In the genomic region with DNA sequence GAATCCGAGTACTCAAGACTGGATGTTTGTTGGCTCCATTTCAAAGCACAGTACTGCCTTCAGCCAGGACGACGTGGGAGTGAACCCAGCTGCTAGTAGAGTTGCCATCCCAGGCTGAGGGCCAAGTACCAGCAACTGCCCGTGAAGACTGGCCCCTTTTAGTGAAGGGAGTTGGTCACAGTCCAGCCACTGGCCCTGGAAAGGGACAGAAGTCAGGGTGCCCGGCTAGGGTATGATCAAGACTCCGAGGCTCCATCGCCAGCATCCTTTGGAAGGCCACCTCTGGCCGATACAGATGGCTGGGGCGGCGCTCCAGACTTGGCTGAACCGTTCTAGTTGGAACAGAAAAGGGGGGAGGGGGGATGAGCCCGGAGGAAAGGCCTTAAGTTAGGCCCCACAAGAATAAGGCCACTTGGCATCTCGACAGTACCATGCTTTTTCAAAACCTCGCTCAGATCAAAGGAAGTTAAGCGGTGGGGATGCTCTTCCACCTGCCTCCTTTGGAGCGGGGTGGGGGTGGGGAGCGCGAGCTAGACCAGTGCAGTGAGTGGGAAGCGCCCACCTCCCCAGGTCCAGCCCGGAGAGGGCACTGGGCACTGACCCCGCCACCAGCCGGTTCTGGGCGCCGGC, we compare ENCODE assay signal across 8 mouse cellular contexts. TPM values are rescaled to one million over a fixed set of nuclear protein-coding genes. Genes with fewer than 3 reads are reported as not detected.
DNase-seq lines count a peak whose midpoint lies in the region; ATAC-seq and TF ChIP-seq lines count a peak whose summit lies in the region.

No protein-coding gene starts in this region.

- dilution Hi-C loops in CH12.LX (cut with MboI; ENCODE audit: extremely low pct_ligation_motif_present, extremely low pct_unique_long_range_greater_than_20kb, low sequenced_read_pairs): no loop called here

- DNase-seq in CH12.LX (ENCODE audit: extremely low read depth): peak; percentile 35
- peak; percentile 71 for DNase-seq in adrenal gland, postnatal 10 days
- DNase-seq in heart, adult 8-10 months (ENCODE audit: low spot score): peak; percentile 37
- DNase-seq in kidney, adult 8-10 months: peak; percentile 60 to 76
- peak; percentile 31 for DNase-seq in thymus, postnatal 4 days

- H3K4me3 ChIP-seq in CH12.LX (replicated peaks in 1 of 3; ENCODE audit: low read depth in 2 of 3, low read length in 2 of 3, poor library complexity in 1 of 3) (peak overlapping the region; percentile 53 to 94 (median 89)), myocyte (peak overlapping the region; percentile 64)
- peak overlapping the region; percentile 98 for H3K4me3 ChIP-seq in embryonic facial prominence, embryonic 13.5 days
- H3K4me3 ChIP-seq in limb, embryonic 12.5 days (replicated peaks): peak overlapping the region; percentile 100

- no peaks in the 10 kb centered on the region for H3K27me3 ChIP-seq in CH12.LX (replicated peaks)
- H3K27me3 ChIP-seq in embryonic facial prominence, embryonic 13.5 days: no peaks in the 10 kb centered on the region
- H3K27me3 ChIP-seq in limb, embryonic 12.5 days: no peaks in the 10 kb centered on the region
- H3K27me3 ChIP-seq in myocyte (ENCODE audit: control insufficient read depth, insufficient read depth, insufficient read length): no peaks in the 10 kb centered on the region

- peak overlapping the region; percentile 74 for H3K4me2 ChIP-seq in CH12.LX (ENCODE audit: insufficient read depth, low read depth, poor library complexity, severe bottlenecking)
- peak overlapping the region; percentile 79 for H3K4me2 ChIP-seq in embryonic facial prominence, embryonic 13.5 days
- H3K4me2 ChIP-seq in limb, embryonic 12.5 days: peak overlapping the region; percentile 92
- peak overlapping the region; percentile 83 for H3K4me2 ChIP-seq in myocyte (ENCODE audit: low read depth)

- peak overlapping the region; percentile 92 for H3ac ChIP-seq in myocyte (ENCODE audit: control insufficient read depth, insufficient read length)

- TF ChIP-seq EP300 in CH12.LX (IDR thresholded peaks at IDR 0.05; ENCODE audit: low read length): no peak

- H3K79me2 ChIP-seq in CH12.LX (replicated peaks; ENCODE audit: control insufficient read depth, extremely low read depth, insufficient read depth, poor library complexity, severe bottlenecking): peaks cover 37% of the 10 kb centered on the region
- H3K79me2 ChIP-seq in myocyte (ENCODE audit: control insufficient read depth, insufficient read depth): peaks cover 29% of the 10 kb centered on the region

- peak; percentile 63 for ATAC-seq in embryonic facial prominence, embryonic 13.5 days (ENCODE audit: insufficient number of reproducible peaks, insufficient read depth, low FRiP score, low TSS enrichment, low read depth)
- ATAC-seq in limb, embryonic 12.5 days (ENCODE audit: insufficient number of reproducible peaks, insufficient read depth, low FRiP score, low TSS enrichment, low read depth): peak; percentile 38

- H3K9ac ChIP-seq in CH12.LX (ENCODE audit: insufficient read depth, low read depth): peak overlapping the region; percentile 46
- H3K9ac ChIP-seq in embryonic facial prominence, embryonic 13.5 days: peak overlapping the region; percentile 90
- H3K9ac ChIP-seq in limb, embryonic 12.5 days (replicated peaks): peak overlapping the region; percentile 90

- TF ChIP-seq RAD21 in CH12.LX (IDR thresholded peaks at IDR 0.05; ENCODE audit: low read depth, low read length): no peak

- in situ Hi-C loops in CH12.LX (cut with MboI; ENCODE audit: low pct_ligation_motif_present, low pct_unique_long_range_greater_than_20kb, low sequenced_read_pairs): loop anchor here (10.0 kb wide), 1 partner anchor 55 kb away; no protein-coding TSS in a partner anchor

- H3K4me1 ChIP-seq in CH12.LX (ENCODE audit: control insufficient read depth in 1 of 2, insufficient read depth in 2 of 2): peaks cover 4 to 35% of the 10 kb centered on the region in 2 experiments
- peaks cover 21% of the 10 kb centered on the region for H3K4me1 ChIP-seq in embryonic facial prominence, embryonic 13.5 days
- peaks cover 20% of the 10 kb centered on the region for H3K4me1 ChIP-seq in limb, embryonic 12.5 days (replicated peaks)

- no peak for TF ChIP-seq CTCF in CH12.LX (conservative IDR thresholded peaks at IDR 0.05 in 1 of 2, IDR thresholded peaks at IDR 0.05 in 1 of 2; ENCODE audit: low read depth in 2 of 2, low read length in 2 of 2)

- WGBS in embryonic facial prominence, embryonic 13.5 days: 3% methylated on average over 24 of the region's 24 CpGs
- 2% methylated on average over 24 of the region's 24 CpGs for WGBS in limb, embryonic 12.5 days

- H3K27ac ChIP-seq in CH12.LX (ENCODE audit: insufficient read depth, low read depth): no peak overlapping the region
- peak overlapping the region; percentile 93 for H3K27ac ChIP-seq in embryonic facial prominence, embryonic 13.5 days
- H3K27ac ChIP-seq in limb, embryonic 12.5 days: peak overlapping the region; percentile 91

- no peaks in the 10 kb centered on the region for H3K9me3 ChIP-seq in CH12.LX (replicated peaks; ENCODE audit: low read length)
- no peaks in the 10 kb centered on the region for H3K9me3 ChIP-seq in embryonic facial prominence, embryonic 13.5 days
- no peaks in the 10 kb centered on the region for H3K9me3 ChIP-seq in limb, embryonic 12.5 days

- no peak for TF ChIP-seq POLR2A in CH12.LX (IDR thresholded peaks at IDR 0.05; ENCODE audit: low read depth, low read length)
- TF ChIP-seq POLR2A in myocyte (IDR thresholded peaks at IDR 0.05; ENCODE audit: insufficient read length, low read depth): no peak

- H3K36me3 ChIP-seq in CH12.LX (replicated peaks in 1 of 2; ENCODE audit: control insufficient read depth in 1 of 2, insufficient read depth in 1 of 2, low read length in 1 of 2) (peaks cover 23 to 55% of the 10 kb centered on the region in 2 experiments), myocyte (ENCODE audit: control insufficient read depth, insufficient read depth) (peaks cover 13% of the 10 kb centered on the region)
- H3K36me3 ChIP-seq in embryonic facial prominence, embryonic 13.5 days: peaks cover 32% of the 10 kb centered on the region
- peaks cover 44% of the 10 kb centered on the region for H3K36me3 ChIP-seq in limb, embryonic 12.5 days

TF ChIP-seq in CH12.LX, 34 proteins besides CTCF, POLR2A, EP300 and RAD21 (continues in another document):
- TF ChIP-seq NELFE (IDR thresholded peaks at IDR 0.05; ENCODE audit: low read depth, low read length) (no peak), IRF4 (IDR thresholded peaks at IDR 0.05; ENCODE audit: low read depth, low read length) (no peak), RCOR1 (conservative IDR thresholded peaks at IDR 0.05; ENCODE audit: low read depth, low read length) (no peak)

TF ChIP-seq in myocyte, 11 proteins besides CTCF, POLR2A, EP300 and RAD21 (continues in another document):
- TF ChIP-seq E2F4 (IDR thresholded peaks at IDR 0.05; ENCODE audit: insufficient read depth): no peak
- no peak for TF ChIP-seq CEBPB (IDR thresholded peaks at IDR 0.05; ENCODE audit: insufficient read depth, poor library complexity, severe bottlenecking)

RNA-seq across cellular contexts. Expression of a gene that starts 0.7 kb away (rescaled TPM):
- 87.6 and 96.8 TPM in 2 replicates for total RNA-seq in CH12.LX (2012; rRNA removed)
- total RNA-seq in CH12.LX (2014; rRNA removed): 160 and 171 TPM in 2 replicates
- 86.7 and 86.8 TPM in 2 replicates for polyA plus RNA-seq in CH12.LX (2012; ENCODE audit: insufficient read length, low read depth)
- 10 to 100 TPM; 34.9 to 42.9 TPM for total RNA-seq in adrenal gland, postnatal 10 days (2021)
- 33.5 and 39.6 TPM in 2 replicates for polyA plus RNA-seq in embryonic facial prominence, embryonic 13.5 days (2015; fragmentation: Nextera tagmentation; extraction: Ambion mirVana)
- 10 to 100 TPM; 20.8 to 22.5 (median 22.0) TPM for total RNA-seq in heart, adult 8-10 months (2022)
- 41.4 and 44.3 TPM in 2 replicates for polyA plus RNA-seq in limb, embryonic 12.5 days (2016; fragmentation: Nextera tagmentation; extraction: Ambion mirVana)
- polyA plus RNA-seq in myocyte (2012; fragmentation: generic; extraction: Trizol): 36.5 TPM

RNA-seq across cellular contexts. Expression of a gene that starts 1.2 kb away (rescaled TPM):
- total RNA-seq in CH12.LX (2012; rRNA removed) (29.0 and 32.0 TPM in 2 replicates), CH12.LX (2014; rRNA removed) (22.6 and 28.5 TPM in 2 replicates)
- polyA plus RNA-seq in CH12.LX (2012; ENCODE audit: insufficient read length, low read depth) (16.7 and 20.4 TPM in 2 replicates), myocyte (2012; fragmentation: generic; extraction: Trizol) (82.5 TPM)
- 10 to 100 TPM; 49.6 to 54.7 TPM for total RNA-seq in adrenal gland, postnatal 10 days (2021)
- polyA plus RNA-seq in embryonic facial prominence, embryonic 13.5 days (2015; fragmentation: Nextera tagmentation; extraction: Ambion mirVana): 60.0 and 60.9 TPM in 2 replicates
- 10 to 100 TPM; 18.2 to 23.5 (median 21.0) TPM for total RNA-seq in heart, adult 8-10 months (2022)
- polyA plus RNA-seq in limb, embryonic 12.5 days (2016; fragmentation: Nextera tagmentation; extraction: Ambion mirVana): 59.1 and 63.6 TPM in 2 replicates

RNA-seq across cellular contexts. Expression of a gene that starts 12.2 kb away (rescaled TPM):
- total RNA-seq in CH12.LX (2012; rRNA removed): 0.08 and 0.13 TPM in 2 replicates
- not detected in 2 replicates for total RNA-seq in CH12.LX (2014; rRNA removed)
- polyA plus RNA-seq in CH12.LX (2012; ENCODE audit: insufficient read length, low read depth): not detected in 2 replicates
- 1 to 10 TPM; 3.5 to 5.2 TPM for total RNA-seq in adrenal gland, postnatal 10 days (2021)
- 1.2 and 1.4 TPM in 2 replicates for polyA plus RNA-seq in embryonic facial prominence, embryonic 13.5 days (2015; fragmentation: Nextera tagmentation; extraction: Ambion mirVana)
- 1 to 10 TPM in 1 of 4 experiments, under 1 TPM in 3; 0.54 to 1.0 (median 0.69) TPM for total RNA-seq in heart, adult 8-10 months (2022)
- polyA plus RNA-seq in limb, embryonic 12.5 days (2016; fragmentation: Nextera tagmentation; extraction: Ambion mirVana): 0.71 and 0.77 TPM in 2 replicates
- polyA plus RNA-seq in myocyte (2012; fragmentation: generic; extraction: Trizol): not detected

RNA-seq across cellular contexts. Expression of a gene that starts 31.0 kb away (rescaled TPM):
- total RNA-seq in CH12.LX (2012; rRNA removed) (not detected in 2 replicates), CH12.LX (2014; rRNA removed) (not detected in 2 replicates)
- polyA plus RNA-seq in CH12.LX (2012; ENCODE audit: insufficient read length, low read depth) (not detected in 2 replicates), myocyte (2012; fragmentation: generic; extraction: Trizol) (not detected)
- 1 to 10 TPM; 4.5 to 4.9 TPM for total RNA-seq in adrenal gland, postnatal 10 days (2021)
- polyA plus RNA-seq in embryonic facial prominence, embryonic 13.5 days (2015; fragmentation: Nextera tagmentation; extraction: Ambion mirVana): 0.08 and 0.11 TPM in 2 replicates
- not detected for total RNA-seq in heart, adult 8-10 months (2022)
- 0.14 and 0.15 TPM in 2 replicates for polyA plus RNA-seq in limb, embryonic 12.5 days (2016; fragmentation: Nextera tagmentation; extraction: Ambion mirVana)

RNA-seq across cellular contexts. Expression of a gene that starts 47.8 kb away (rescaled TPM):
- total RNA-seq in CH12.LX (2012; rRNA removed) (9.8 and 12.6 TPM in 2 replicates), CH12.LX (2014; rRNA removed) (6.8 and 9.5 TPM in 2 replicates)
- polyA plus RNA-seq in CH12.LX (2012; ENCODE audit: insufficient read length, low read depth) (17.7 and 19.8 TPM in 2 replicates), myocyte (2012; fragmentation: generic; extraction: Trizol) (12.9 TPM)
- total RNA-seq in adrenal gland, postnatal 10 days (2021): 10 to 100 TPM; 24.0 to 24.7 TPM
- polyA plus RNA-seq in embryonic facial prominence, embryonic 13.5 days (2015; fragmentation: Nextera tagmentation; extraction: Ambion mirVana): 11.9 and 12.9 TPM in 2 replicates
- total RNA-seq in heart, adult 8-10 months (2022): 10 to 100 TPM; 12.5 to 18.4 (median 14.5) TPM
- polyA plus RNA-seq in limb, embryonic 12.5 days (2016; fragmentation: Nextera tagmentation; extraction: Ambion mirVana): 14.1 and 15.0 TPM in 2 replicates
